Mouse (Mus musculus) heart, adult 2 months (tissue): ENCODE data around the gene Dyrk3.

Experiments
- CTCF ChIP-seq: fragments of 200-600 bp; IDR thresholded peaks from 2 replicates; pipeline ENCODE4 v1.8.1; 2022; ENCODE audit warnings: antibody characterized with exemption, mild to moderate bottlenecking, moderate library complexity
- EP300 ChIP-seq: fragments of 200-500 bp; IDR thresholded peaks from 2 replicates; pipeline ENCODE4 v1.6.1; 2011; ENCODE audit warnings: low read depth, low read length, control low read depth; ENCODE audit not compliant: insufficient read depth
- POLR2A ChIP-seq: fragments of 200-500 bp; IDR thresholded peaks from 2 replicates; pipeline ENCODE4 v1.6.1; 2011; ENCODE audit warnings: mild to moderate bottlenecking, low read depth, low read length, control low read depth; ENCODE audit not compliant: insufficient read depth

- no peak for TF ChIP-seq POLR2A
- peak; percentile 65 for TF ChIP-seq CTCF
- TF ChIP-seq EP300 = no peak
Measured at GRCm38 (mm10) chr1:131119026-131119425, 19.1 kb downstream of the Dyrk3 start.
